Mouse (Mus musculus): Measurements from ENCODE around the gene Mgat2. TPM values are rescaled to one million over a fixed set of nuclear protein-coding genes. Genes with fewer than 3 reads are reported as not detected.

The Mgat2 gene
- total and polyA plus RNA-seq, 2 experiments from 2014 or later: 50.5 to 66.6 TPM

DNA sequence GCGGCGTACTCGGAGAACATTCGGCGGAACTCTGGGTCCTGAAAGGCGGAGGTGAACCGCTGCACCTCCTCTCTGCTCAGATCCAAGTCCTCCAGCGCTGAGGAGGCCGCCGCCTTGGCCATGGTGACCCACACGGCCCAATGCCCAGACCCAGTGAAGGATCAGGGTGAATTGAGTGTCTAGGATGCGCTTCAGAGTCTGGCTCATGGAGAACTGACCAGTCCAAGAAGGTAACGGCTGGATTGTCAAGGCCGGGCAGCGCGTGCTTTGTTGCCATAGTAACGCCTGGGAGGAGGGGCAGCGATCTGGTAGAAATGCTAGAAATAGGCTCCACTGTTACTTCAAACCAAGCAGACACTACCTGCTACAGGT, 14.2 kb downstream of the Mgat2 start, which contains the start of gene Dnaaf2:
TSS of gene Dnaaf2 (minus strand) at position 266 of the 372 bp plus-strand sequence.
- peaks cover 17% of the 10 kb centered on the region for H3K4me1 ChIP-seq (ENCODE audit: insufficient read depth)
- H3K36me3 ChIP-seq (ENCODE audit: insufficient read depth): peaks cover 9% of the 10 kb centered on the region; the same call in 1 of the 2 replicates
- H3K9ac ChIP-seq: peak within 1 kb of the TSS; percentile 88
- H3K27ac ChIP-seq (ENCODE audit: low read depth, low read length): peak within 1 kb of the TSS; percentile 94
- 0% methylated on average over 18 of the region's 18 CpGs for WGBS
- H3K9me3 ChIP-seq (ENCODE audit: low read length): no peaks in the 10 kb centered on the region
- peak within 1 kb of the TSS; percentile 96 for H3K4me2 ChIP-seq (ENCODE audit: low read depth)
- no peaks in the 10 kb centered on the region for H3K27me3 ChIP-seq (ENCODE audit: insufficient read depth, low read length)
- TF ChIP-seq CTCF (IDR thresholded peaks at IDR 0.05; ENCODE audit: low read depth): no peak
- H3K4me3 ChIP-seq (ENCODE audit: low read depth, low read length): peak within 1 kb of the TSS; percentile 94
- ATAC-seq (peak; percentile 25), DNase-seq (peak; percentile 65)

GRCm38 (mm10) chr12:69198985-69199384, 15.0 kb downstream of the Mgat2 start:
- TF ChIP-seq CTCF (IDR thresholded peaks at IDR 0.05; ENCODE audit: low read depth): no peak
- Histone ChIP-seq H3K9ac (no peak overlapping the region), H3K9me3 (ENCODE audit: low read length) (no peaks in the 10 kb centered on the region), H3K4me3 (ENCODE audit: low read depth, low read length) (no peak overlapping the region), H3K27ac (ENCODE audit: low read depth, low read length) (no peak overlapping the region), H3K27me3 (ENCODE audit: insufficient read depth, low read length) (no peaks in the 10 kb centered on the region), H3K4me1 (ENCODE audit: insufficient read depth) (peaks cover 17% of the 10 kb centered on the region), H3K4me2 (ENCODE audit: low read depth) (peak overlapping the region; percentile 96), H3K36me3 (ENCODE audit: insufficient read depth) (peaks cover 9% of the 10 kb centered on the region; the same call in 1 of the 2 replicates)
- no peak for DNase-seq
- no peak for ATAC-seq

GRCm38 (mm10) chr12:69204052-69204833, 20.3 kb downstream of the Mgat2 start, which contains the start of gene Gm49384:
Gm49384 (minus strand) TSS chr12:69204267.
- peaks cover 9% of the 10 kb centered on the region; the same call in 1 of the 2 replicates for H3K36me3 ChIP-seq (ENCODE audit: insufficient read depth)
- H3K9me3 ChIP-seq (ENCODE audit: low read length): no peaks in the 10 kb centered on the region
- H3K9ac ChIP-seq: no peak within 1 kb of the TSS
- H3K27ac ChIP-seq (ENCODE audit: low read depth, low read length): no peak within 1 kb of the TSS
- DNase-seq: peak; percentile 68
- WGBS: 66% methylated on average over 16 of the region's 16 CpGs
- ATAC-seq: peak; percentile 51
- H3K4me2 ChIP-seq (ENCODE audit: low read depth): peak within 1 kb of the TSS; percentile 21
- no peak within 1 kb of the TSS for H3K4me3 ChIP-seq (ENCODE audit: low read depth, low read length)
- TF ChIP-seq CTCF (IDR thresholded peaks at IDR 0.05; ENCODE audit: low read depth): no peak
- no peaks in the 10 kb centered on the region for H3K27me3 ChIP-seq (ENCODE audit: insufficient read depth, low read length)
- no peaks in the 10 kb centered on the region for H3K4me1 ChIP-seq (ENCODE audit: insufficient read depth)

DNA sequence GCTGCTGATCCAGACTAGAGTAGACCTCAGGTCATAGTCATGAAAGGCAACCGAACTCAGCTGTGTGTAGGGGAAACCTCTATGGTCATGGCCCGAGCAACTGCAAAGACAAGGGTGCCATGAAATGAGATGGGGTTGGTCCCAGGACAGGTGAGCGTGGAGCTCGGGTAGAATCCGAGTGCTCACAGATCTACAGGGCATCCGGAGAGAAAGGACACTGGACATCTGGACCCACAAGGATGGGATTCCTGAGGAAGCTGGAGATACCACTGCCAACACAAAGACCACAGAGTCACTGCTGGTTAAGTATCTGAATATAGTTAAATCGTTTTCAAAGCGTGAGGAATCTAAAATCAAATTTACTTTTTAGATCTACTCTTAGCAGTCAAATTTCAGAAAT, 23.4 kb downstream of the Mgat2 start:
- no peaks in the 10 kb centered on the region for H3K4me1 ChIP-seq (ENCODE audit: insufficient read depth)
- H3K4me3 ChIP-seq (ENCODE audit: low read depth, low read length): no peak overlapping the region
- H3K4me2 ChIP-seq (ENCODE audit: low read depth): no peak overlapping the region
- 95% methylated on average over 8 of the region's 8 CpGs for WGBS
- no peak for ATAC-seq
- no peaks in the 10 kb centered on the region for H3K36me3 ChIP-seq (ENCODE audit: insufficient read depth)
- H3K27ac ChIP-seq (ENCODE audit: low read depth, low read length): no peak overlapping the region
- no peak overlapping the region for H3K9ac ChIP-seq
- no peaks in the 10 kb centered on the region for H3K9me3 ChIP-seq (ENCODE audit: low read length)
- H3K27me3 ChIP-seq (ENCODE audit: insufficient read depth, low read length): no peaks in the 10 kb centered on the region
- no peak for DNase-seq
- no peak for TF ChIP-seq CTCF (IDR thresholded peaks at IDR 0.05; ENCODE audit: low read depth)

DNA sequence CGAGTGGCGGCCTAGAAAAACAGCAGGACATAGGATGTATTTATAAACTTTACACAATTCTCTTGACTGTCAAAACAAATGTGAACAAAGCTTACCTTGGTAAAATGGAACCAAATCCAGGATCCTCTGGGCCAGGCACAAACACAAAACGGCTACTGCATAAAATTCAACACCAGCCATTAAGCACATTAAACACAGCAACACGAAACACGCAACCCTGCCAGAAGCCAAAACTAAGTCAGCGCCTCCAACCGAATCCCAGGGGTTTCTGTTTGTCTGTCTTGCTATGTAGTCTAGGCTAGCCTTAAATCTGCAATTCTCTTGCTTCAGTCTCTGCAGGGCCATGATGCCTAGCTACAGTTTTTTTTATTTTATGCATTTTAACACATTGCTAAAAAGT, 24.0 kb downstream of the Mgat2 start:
- H3K4me1 ChIP-seq (ENCODE audit: insufficient read depth): no peaks in the 10 kb centered on the region
- H3K36me3 ChIP-seq (ENCODE audit: insufficient read depth): no peaks in the 10 kb centered on the region
- no peak overlapping the region for H3K9ac ChIP-seq
- H3K4me2 ChIP-seq (ENCODE audit: low read depth): no peak overlapping the region
- no peak for TF ChIP-seq CTCF (IDR thresholded peaks at IDR 0.05; ENCODE audit: low read depth)
- H3K27me3 ChIP-seq (ENCODE audit: insufficient read depth, low read length): no peaks in the 10 kb centered on the region
- no peak overlapping the region for H3K27ac ChIP-seq (ENCODE audit: low read depth, low read length)
- no peaks in the 10 kb centered on the region for H3K9me3 ChIP-seq (ENCODE audit: low read length)
- ATAC-seq (no peak), DNase-seq (no peak)
- 90% methylated on average over 7 of the region's 7 CpGs for WGBS
- no peak overlapping the region for H3K4me3 ChIP-seq (ENCODE audit: low read depth, low read length)

DNA sequence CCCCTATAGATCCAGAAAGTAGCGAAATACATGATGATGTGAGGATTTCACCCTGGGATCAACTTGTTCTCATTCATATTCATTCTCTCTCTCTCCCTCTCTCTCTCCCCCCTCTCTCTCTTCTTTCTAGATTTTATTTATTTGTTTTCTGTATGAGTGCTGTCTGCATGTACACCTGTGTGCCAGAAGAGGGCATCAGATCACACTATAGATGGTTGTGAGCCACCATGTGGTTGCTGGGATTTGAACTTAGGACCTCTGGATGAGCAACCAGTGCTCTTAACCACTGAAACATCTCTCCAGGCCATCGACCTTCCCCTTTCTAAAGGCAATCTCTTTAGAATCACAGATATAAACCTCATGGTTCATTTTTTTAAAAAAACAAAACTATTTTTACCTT, 24.6 kb downstream of the Mgat2 start:
- H3K9me3 ChIP-seq (ENCODE audit: low read length): no peaks in the 10 kb centered on the region
- no peaks in the 10 kb centered on the region for H3K4me1 ChIP-seq (ENCODE audit: insufficient read depth)
- H3K27ac ChIP-seq (ENCODE audit: low read depth, low read length): no peak overlapping the region
- no peak overlapping the region for H3K9ac ChIP-seq
- no peak overlapping the region for H3K4me2 ChIP-seq (ENCODE audit: low read depth)
- no peak overlapping the region for H3K4me3 ChIP-seq (ENCODE audit: low read depth, low read length)
- no peak for DNase-seq
- WGBS: 95% methylated on average over 2 of the region's 2 CpGs
- no peaks in the 10 kb centered on the region for H3K27me3 ChIP-seq (ENCODE audit: insufficient read depth, low read length)
- ATAC-seq: no peak
- H3K36me3 ChIP-seq (ENCODE audit: insufficient read depth): no peaks in the 10 kb centered on the region
- TF ChIP-seq CTCF (IDR thresholded peaks at IDR 0.05; ENCODE audit: low read depth): peak; percentile 19
